Mouse (Mus musculus) thymus, postnatal 10 days (tissue): ENCODE data around the gene Pex14.

Experiments
- DNase-seq, 2 experiments: peaks; one replicate each; pipeline ENCODE4 v3.0.0; 2021; ENCODE audit warnings: low spot score in 2 of 2

Gene Pex14

GRCm38 (mm10) chr4:148952328-148953222, 147.1 kb downstream of the Pex14 start:
- DNase-seq = no peak

- DNase-seq = no peak
Observed at GRCm38 (mm10) chr4:148951821-148952291, 147.8 kb downstream of the Pex14 start.

GRCm38 (mm10) chr4:148950932-148951650, 148.6 kb downstream of the Pex14 start:
- no peak for DNase-seq

GRCm38 (mm10) chr4:148950487-148950886, 149.2 kb downstream of the Pex14 start:
- DNase-seq = no peak

GRCm38 (mm10) chr4:148947833-148948388, 151.8 kb downstream of the Pex14 start:
- no peak for DNase-seq

- no peak for DNase-seq
Observed at GRCm38 (mm10) chr4:148946071-148946470, 153.6 kb downstream of the Pex14 start.

- DNase-seq = no peak
Observed at GRCm38 (mm10) chr4:148945476-148945881, 154.2 kb downstream of the Pex14 start.

GRCm38 (mm10) chr4:148943099-148943498, 156.6 kb downstream of the Pex14 start:
- no peak for DNase-seq

- DNase-seq = no peak
Observed at GRCm38 (mm10) chr4:148941321-148941720, 158.4 kb downstream of the Pex14 start.

GRCm38 (mm10) chr4:148940674-148941211, 158.9 kb downstream of the Pex14 start:
- DNase-seq = no peak

GRCm38 (mm10) chr4:148938546-148938945, 161.1 kb downstream of the Pex14 start:
- DNase-seq = no peak

- no peak for DNase-seq
Observed at GRCm38 (mm10) chr4:148936727-148937126, 162.9 kb downstream of the Pex14 start.

GRCm38 (mm10) chr4:148936111-148936510, 163.6 kb downstream of the Pex14 start:
- DNase-seq = no peak

- no peak for DNase-seq
Observed at GRCm38 (mm10) chr4:148935211-148935610, 164.5 kb downstream of the Pex14 start.

GRCm38 (mm10) chr4:148933109-148933508, 166.6 kb downstream of the Pex14 start:
- DNase-seq = no peak

- DNase-seq = no peak
Observed at GRCm38 (mm10) chr4:148930721-148931229, 168.9 kb downstream of the Pex14 start.

GRCm38 (mm10) chr4:148928876-148929275, 170.8 kb downstream of the Pex14 start:
- DNase-seq = no peak

GRCm38 (mm10) chr4:148928316-148928715, 171.4 kb downstream of the Pex14 start:
- no peak for DNase-seq

- no peak for DNase-seq
Observed at GRCm38 (mm10) chr4:148926459-148926858, 173.2 kb downstream of the Pex14 start.

- no peak for DNase-seq
Observed at GRCm38 (mm10) chr4:148925589-148926359, 173.9 kb downstream of the Pex14 start.

- no peak for DNase-seq
Observed at GRCm38 (mm10) chr4:148923976-148924375, 175.7 kb downstream of the Pex14 start.
